Mouse (Mus musculus) liver, postnatal 0 days (tissue): ENCODE results near the gene Gde1.

Experiments
- CTCF ChIP-seq: sonication (generic); IDR thresholded peaks from 2 replicates; pipeline ENCODE4 v1.5.1; 2016; ENCODE audit warnings: antibody characterized with exemption, low read depth
- EP300 ChIP-seq: IDR thresholded peaks from 2 replicates; pipeline ENCODE4 v1.6.1; 2016; ENCODE audit warnings: antibody characterized with exemption, low read depth, mild to moderate bottlenecking

DNA sequence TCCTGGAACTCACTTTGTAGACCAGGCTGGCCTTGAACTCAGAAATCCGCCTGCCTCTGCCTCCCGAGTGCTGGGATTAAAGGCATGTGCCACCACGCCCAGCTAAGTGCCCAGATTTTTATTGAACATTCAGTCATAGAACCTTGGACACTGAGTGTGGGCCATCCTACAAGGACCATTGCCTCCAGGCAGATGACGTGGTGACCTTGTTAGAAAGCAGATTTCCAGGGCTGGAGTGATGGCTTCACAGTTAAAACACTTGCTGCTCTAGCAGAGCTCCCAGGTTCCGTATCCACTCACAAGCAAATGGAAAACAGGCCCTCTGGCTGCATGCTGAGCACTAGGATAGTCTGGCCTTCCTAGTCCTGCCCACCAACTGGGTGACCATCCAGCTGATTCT lies 39.2 kb upstream of the Gde1 start:
- TF ChIP-seq CTCF: no peak
- no peak for TF ChIP-seq EP300
